Comparison of ENCODE assay signal across 24 mouse cellular contexts in genomic region chr9:41833408-41833807, GRCm38 (mm10).
DNase-seq lines count a peak whose midpoint lies in the region; ATAC-seq and TF ChIP-seq lines count a peak whose summit lies in the region.
"Had no signal": no experiment of that assay in that cellular context is flagged by ENCODE, and none has a peak within 500 bp of the region (broad histone marks: within the 10 kb centered on the region; RNA-seq: fewer than 3 reads in every experiment).

No protein-coding gene starts in this region.

- no peaks in the 10 kb centered on the region for H3K4me1 ChIP-seq in heart, adult 2 months (ENCODE audit: control insufficient read depth, insufficient read depth, low read length)
- no peaks in the 10 kb centered on the region for H3K4me1 ChIP-seq in heart, embryonic 11.5 days (ENCODE audit: control insufficient read depth, insufficient read depth, low read length)
- H3K4me1 ChIP-seq in lung, embryonic 14.5 days (ENCODE audit: insufficient read depth) = no peaks in the 10 kb centered on the region
- H3K4me1 ChIP-seq in lung, adult 2 months (ENCODE audit: control insufficient read depth, insufficient read depth, low read length) = no peaks in the 10 kb centered on the region
- H3K4me1 ChIP-seq in stomach, postnatal 0 days (replicated peaks; ENCODE audit: control insufficient read depth, insufficient read depth) = no peaks in the 10 kb centered on the region
- peaks cover 9% of the 10 kb centered on the region for H3K4me1 ChIP-seq in embryonic facial prominence, embryonic 10.5 days
- H3K4me1 ChIP-seq: heart, embryonic 10.5 days; liver, embryonic 13.5 days; stomach, embryonic 15.5 days had no signal

- H3K4me2 ChIP-seq in heart, embryonic 11.5 days = no peak overlapping the region
- no peak overlapping the region for H3K4me2 ChIP-seq in lung, embryonic 14.5 days
- H3K4me2 ChIP-seq in stomach, postnatal 0 days (replicated peaks; ENCODE audit: low read depth) = no peak overlapping the region
- H3K4me2 ChIP-seq: embryonic facial prominence, embryonic 13.5 days; limb, embryonic 13.5 days; liver, embryonic 13.5 days; midbrain, embryonic 15.5 days; neural tube, embryonic 13.5 days; stomach, embryonic 15.5 days had no signal

- TF ChIP-seq POLR2A in heart, adult 2 months (IDR thresholded peaks at IDR 0.05; ENCODE audit: insufficient read depth, low read depth, low read length) = no peak
- no peak for TF ChIP-seq POLR2A in lung, adult 2 months (IDR thresholded peaks at IDR 0.05; ENCODE audit: borderline replicate concordance, extremely low read depth, low read depth, low read length)

- H3K4me3 ChIP-seq in heart, adult 2 months = no peak overlapping the region
- H3K4me3 ChIP-seq in heart, embryonic 11.5 days (ENCODE audit: low read depth, low read length) = no peak overlapping the region
- H3K4me3 ChIP-seq in lung, embryonic 14.5 days (ENCODE audit: low read depth, low read length) = no peak overlapping the region
- H3K4me3 ChIP-seq in lung, adult 2 months (replicated peaks; ENCODE audit: extremely low read depth, low read depth, low read length) = no peak overlapping the region
- no peak overlapping the region for H3K4me3 ChIP-seq in stomach, postnatal 0 days (ENCODE audit: low read depth, low read length)
- H3K4me3 ChIP-seq in embryonic facial prominence, embryonic 10.5 days = no peak overlapping the region
- H3K4me3 ChIP-seq: embryonic facial prominence, embryonic 13.5 days; erythroblast, embryonic 14.5 days; heart, embryonic 10.5 days; hindbrain, embryonic 10.5 days; limb, embryonic 13.5 days; liver, embryonic 13.5 days; midbrain, embryonic 15.5 days; myocyte; neural tube, embryonic 13.5 days; stomach, embryonic 15.5 days had no signal

- no peak overlapping the region for H3K9ac ChIP-seq in heart, adult 2 months (ENCODE audit: low read depth, low read length)
- H3K9ac ChIP-seq in heart, embryonic 11.5 days (ENCODE audit: low read depth, low read length) = no peak overlapping the region
- H3K9ac ChIP-seq in lung, embryonic 14.5 days = no peak overlapping the region
- no peak overlapping the region for H3K9ac ChIP-seq in stomach, postnatal 0 days (ENCODE audit: low read length)
- H3K9ac ChIP-seq: embryonic facial prominence, embryonic 13.5 days; limb, embryonic 13.5 days; liver, embryonic 13.5 days; midbrain, embryonic 15.5 days; neural tube, embryonic 13.5 days; stomach, embryonic 15.5 days had no signal

- peak; percentile 29 for TF ChIP-seq CTCF in heart, adult 2 months (IDR thresholded peaks at IDR 0.05)
- peak; percentile 26; the same call in 1 of the 2 replicates for TF ChIP-seq CTCF in lung, embryonic 14.5 days (IDR thresholded peaks at IDR 0.05; ENCODE audit: low read depth)
- no peak for TF ChIP-seq CTCF in lung, adult 2 months (IDR thresholded peaks at IDR 0.05; ENCODE audit: insufficient read depth, low read length)
- TF ChIP-seq CTCF in stomach, postnatal 0 days (IDR thresholded peaks at IDR 0.05; ENCODE audit: low read depth) = peak; percentile 29

- WGBS in heart, adult 2 months = 95% methylated on average over 1 of the region's 1 CpGs
- WGBS in heart, embryonic 11.5 days (ENCODE audit: insufficient replicate concordance) = 79% methylated on average over 1 of the region's 1 CpGs
- WGBS in lung, embryonic 14.5 days = 91% methylated on average over 1 of the region's 1 CpGs
- WGBS in lung, adult 2 months = 98% methylated on average over 1 of the region's 1 CpGs
- 100% methylated on average over 1 of the region's 1 CpGs for WGBS in stomach, postnatal 0 days
- WGBS in embryonic facial prominence, embryonic 10.5 days = 97% methylated on average over 1 of the region's 1 CpGs

- H3K9me3 ChIP-seq in heart, embryonic 11.5 days (replicated peaks; ENCODE audit: control insufficient read depth, low read length) = peaks cover 3% of the 10 kb centered on the region; the same call in 1 of the 2 replicates
- H3K9me3 ChIP-seq in lung, embryonic 14.5 days (ENCODE audit: low read depth, low read length) = peaks cover 6% of the 10 kb centered on the region; the same call in 1 of the 2 replicates
- no peaks in the 10 kb centered on the region for H3K9me3 ChIP-seq in stomach, postnatal 0 days (ENCODE audit: control insufficient read depth, low read length)
- peaks cover 10% of the 10 kb centered on the region; the same call in 1 of the 2 replicates for H3K9me3 ChIP-seq in embryonic facial prominence, embryonic 10.5 days
- H3K9me3 ChIP-seq: heart, embryonic 10.5 days; liver, embryonic 13.5 days; midbrain, embryonic 15.5 days; neural tube, embryonic 13.5 days; stomach, embryonic 15.5 days had no signal

- DNase-seq in heart, adult 2 months = no peak
- DNase-seq in lung, embryonic 14.5 days = no peak
- no peak for DNase-seq in lung, adult 2 months
- DNase-seq in R1 (ENCODE audit: low read depth, low spot score) = peak; percentile 61
- no peak for DNase-seq in stomach, postnatal 0 days (ENCODE audit: low spot score)
- DNase-seq in embryonic facial prominence, embryonic 10.5 days (ENCODE audit: low spot score) = no peak
- DNase-seq: adrenal gland, postnatal 10 days; cerebellum, adult 2 months; cerebellum, postnatal 25 days; kidney, adult 2 months; liver, embryonic 13.5 days; lung, postnatal 4 days; thymus, adult 18-20 months had no signal

- no peaks in the 10 kb centered on the region for H3K27me3 ChIP-seq in heart, adult 2 months (ENCODE audit: control insufficient read depth, insufficient read depth, low read length)
- no peaks in the 10 kb centered on the region for H3K27me3 ChIP-seq in heart, embryonic 11.5 days (ENCODE audit: control insufficient read depth, insufficient read depth, low read length)
- no peaks in the 10 kb centered on the region for H3K27me3 ChIP-seq in lung, embryonic 14.5 days (ENCODE audit: insufficient read depth, low read length)
- no peaks in the 10 kb centered on the region for H3K27me3 ChIP-seq in stomach, postnatal 0 days (ENCODE audit: control insufficient read depth, insufficient read depth, low read length)
- no peaks in the 10 kb centered on the region for H3K27me3 ChIP-seq in embryonic facial prominence, embryonic 10.5 days (replicated peaks; ENCODE audit: low read depth, poor library complexity, severe bottlenecking)
- H3K27me3 ChIP-seq: embryonic facial prominence, embryonic 13.5 days; limb, embryonic 13.5 days; liver, embryonic 13.5 days; midbrain, embryonic 15.5 days; neural tube, embryonic 13.5 days; stomach, embryonic 15.5 days had no signal

- H3K36me3 ChIP-seq in heart, adult 2 months (ENCODE audit: control insufficient read depth, insufficient read depth, low read length) = no peaks in the 10 kb centered on the region
- H3K36me3 ChIP-seq in heart, embryonic 11.5 days (ENCODE audit: control insufficient read depth, insufficient read depth, low read length) = no peaks in the 10 kb centered on the region
- no peaks in the 10 kb centered on the region for H3K36me3 ChIP-seq in lung, embryonic 14.5 days (ENCODE audit: insufficient read depth)
- H3K36me3 ChIP-seq in stomach, postnatal 0 days (ENCODE audit: control insufficient read depth, insufficient read depth, low read length) = no peaks in the 10 kb centered on the region
- H3K36me3 ChIP-seq in embryonic facial prominence, embryonic 10.5 days (replicated peaks) = no peaks in the 10 kb centered on the region
- H3K36me3 ChIP-seq: embryonic facial prominence, embryonic 13.5 days; heart, embryonic 10.5 days; hindbrain, embryonic 10.5 days; limb, embryonic 13.5 days; liver, embryonic 13.5 days; midbrain, embryonic 15.5 days; neural tube, embryonic 13.5 days; stomach, embryonic 15.5 days had no signal

- H3K27ac ChIP-seq in heart, adult 2 months = no peak overlapping the region
- H3K27ac ChIP-seq in heart, embryonic 11.5 days (ENCODE audit: low read depth, low read length) = no peak overlapping the region
- H3K27ac ChIP-seq in lung, embryonic 14.5 days (ENCODE audit: low read depth) = no peak overlapping the region
- H3K27ac ChIP-seq in stomach, postnatal 0 days (replicated peaks) = no peak overlapping the region
- no peak overlapping the region for H3K27ac ChIP-seq in embryonic facial prominence, embryonic 10.5 days (replicated peaks)
- H3K27ac ChIP-seq: embryonic facial prominence, embryonic 13.5 days; heart, embryonic 10.5 days; hindbrain, embryonic 10.5 days; kidney, postnatal 0 days; liver, embryonic 13.5 days; midbrain, embryonic 15.5 days; neural tube, embryonic 13.5 days; stomach, embryonic 15.5 days had no signal

- no peaks in the 10 kb centered on the region for H3K79me2 ChIP-seq in heart, adult 2 months (replicated peaks; ENCODE audit: control insufficient read depth, insufficient read depth, low read length)

- intact Hi-C loops in heart, adult 2 months (cut with DNase I) = no loop called here

- TF ChIP-seq EP300 in heart, adult 2 months (IDR thresholded peaks at IDR 0.05; ENCODE audit: insufficient read depth, low read depth, low read length) = no peak
- TF ChIP-seq EP300 in stomach, postnatal 0 days (optimal IDR thresholded peaks at IDR 0.05) = no peak

- no peak for ATAC-seq in heart, embryonic 11.5 days (replicated peaks; ENCODE audit: insufficient number of reproducible peaks, low FRiP score, low TSS enrichment)
- no peak for ATAC-seq in lung, embryonic 14.5 days (ENCODE audit: insufficient read depth)
- no peak for ATAC-seq in stomach, postnatal 0 days (ENCODE audit: low FRiP score, low TSS enrichment)
- ATAC-seq: midbrain, embryonic 15.5 days had no signal
